Mouse (Mus musculus): ENCODE results near the gene Ftl1.
A peak's percentile ranks its signal among the peaks of the same experiment; 100 is the strongest.

DNA sequence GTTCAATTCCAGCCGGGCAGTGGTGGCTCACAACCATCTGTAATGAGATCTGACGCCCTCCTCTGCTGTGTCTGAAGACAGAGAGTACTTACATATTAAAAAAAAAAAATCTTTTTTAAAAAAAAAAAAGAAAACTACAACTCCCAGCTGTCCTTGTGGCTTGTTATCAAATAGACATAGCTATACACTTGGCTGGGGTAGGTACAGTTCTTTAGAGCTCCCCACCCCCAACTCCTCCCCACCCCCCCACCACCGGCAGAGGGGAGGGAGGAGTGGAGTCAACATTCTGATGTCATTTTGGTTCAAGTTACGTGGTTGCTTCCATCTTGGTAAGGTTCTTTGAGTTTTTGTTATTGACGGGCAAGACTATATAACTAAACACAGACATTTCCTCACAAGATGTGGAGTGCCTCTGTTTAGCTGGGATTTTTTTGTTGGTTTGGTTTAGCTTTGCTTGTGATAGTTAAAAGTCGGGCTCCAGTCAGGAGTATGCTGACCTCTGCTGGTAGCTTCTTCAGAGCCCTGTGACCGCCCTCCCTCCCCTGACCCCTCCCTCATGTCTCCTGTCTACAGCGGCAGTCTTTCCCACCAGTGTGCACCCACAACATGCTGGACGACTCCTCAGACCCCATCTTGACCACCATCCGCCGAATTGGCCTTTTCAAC lies 12.2 kb downstream of the Ftl1 start:
- no peak for TF ChIP-seq NELFE (IDR thresholded peaks at IDR 0.05; ENCODE audit: low read depth, low read length)
- TF ChIP-seq CTCF (conservative IDR thresholded peaks at IDR 0.05 in 1 of 2, IDR thresholded peaks at IDR 0.05 in 1 of 2; ENCODE audit: low read depth in 2 of 2, low read length in 2 of 2) = peak; percentile 12 to 56; a peak in 2 of 4 replicates
- no peak for TF ChIP-seq E2F4 (IDR thresholded peaks at IDR 0.05; ENCODE audit: insufficient replicate concordance, low read depth, low read length)
- no peak for TF ChIP-seq BHLHE40 (IDR thresholded peaks at IDR 0.05; ENCODE audit: low read depth, low read length)
- no peak for TF ChIP-seq ZNF384 (IDR thresholded peaks at IDR 0.05; ENCODE audit: low read depth, low read length)
- no peak for TF ChIP-seq EP300 (IDR thresholded peaks at IDR 0.05; ENCODE audit: low read length)
- TF ChIP-seq KAT2A (IDR thresholded peaks at IDR 0.05; ENCODE audit: insufficient replicate concordance, low read length) = no peak
- no peak for TF ChIP-seq USF1 (IDR thresholded peaks at IDR 0.05; ENCODE audit: low read depth, low read length)
- TF ChIP-seq POLR2AphosphoS2 (IDR thresholded peaks at IDR 0.05; ENCODE audit: low read depth, low read length) = no peak

Measured in CH12.LX (cell line).